Mouse (Mus musculus): ENCODE results near the gene Osbpl8. TPM values are rescaled to one million over a fixed set of nuclear protein-coding genes. Genes with fewer than 3 reads are reported as not detected.

Gene Osbpl8
- 22.4 and 24.0 TPM in 2 replicates for polyA plus RNA-seq (2016; fragmentation: Nextera tagmentation; extraction: Ambion mirVana)

DNA sequence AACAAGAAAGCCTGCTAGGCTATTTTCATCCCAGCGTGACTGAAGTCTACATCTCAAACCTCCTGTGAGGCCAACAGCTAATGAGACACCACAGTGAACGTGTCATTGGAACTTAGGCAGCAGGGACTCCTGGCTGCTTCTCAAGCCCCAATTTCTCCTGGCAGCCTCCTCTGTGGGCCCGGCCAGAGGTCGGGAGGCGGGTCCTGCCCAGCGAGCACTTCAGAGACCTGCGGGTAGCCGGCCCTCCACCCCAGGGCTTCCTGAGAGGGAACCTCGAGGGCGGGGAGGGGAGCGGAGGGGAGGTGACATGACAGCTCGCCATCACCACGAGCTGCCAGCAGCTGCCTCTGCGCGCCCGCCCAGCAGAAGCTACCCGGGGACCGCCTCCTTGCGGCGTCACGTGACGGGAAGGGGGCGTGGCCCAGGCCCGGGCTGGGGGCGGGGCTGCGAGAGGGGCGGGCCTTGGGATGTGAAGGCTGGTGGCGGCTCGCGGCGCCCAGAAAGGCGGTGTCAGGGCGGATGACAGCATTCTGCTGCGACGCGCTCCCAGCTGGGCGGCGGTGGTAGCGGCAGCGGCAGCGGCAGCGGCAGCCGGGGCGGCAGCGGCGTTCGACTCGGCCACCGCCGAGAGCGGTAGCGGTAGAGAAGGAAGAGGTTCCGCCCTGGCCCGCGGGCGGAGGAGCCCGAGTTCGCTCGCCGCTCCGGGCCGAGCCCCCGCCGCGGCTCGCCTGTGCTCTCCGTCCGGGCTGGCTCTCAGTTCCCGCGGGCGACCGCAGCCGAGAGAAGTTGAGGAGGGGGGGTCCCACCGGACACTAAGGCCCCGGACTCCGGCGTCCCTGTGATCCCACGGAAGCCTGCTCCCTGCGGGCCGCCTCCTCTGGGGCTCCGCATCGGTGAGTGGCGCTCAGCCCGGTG is at the start of gene Osbpl8:
Osbpl8 (plus strand) TSS at position 449 of the 915 bp plus-strand sequence.
- H3K9me3 ChIP-seq (replicated peaks), result no peaks in the 10 kb centered on the region
- H3K27ac ChIP-seq, result peak within 1 kb of the TSS; percentile 91
- no peaks in the 10 kb centered on the region for H3K36me3 ChIP-seq
- peak within 1 kb of the TSS; percentile 93 for H3K4me3 ChIP-seq
- no peaks in the 10 kb centered on the region for H3K27me3 ChIP-seq
- under 1% methylated on average over 79 of the region's 84 CpGs for WGBS
- H3K4me1 ChIP-seq, result peaks cover 13% of the 10 kb centered on the region
- ATAC-seq (ENCODE audit: low FRiP score), result peak; percentile 96
- peak within 1 kb of the TSS; percentile 90 for H3K9ac ChIP-seq
- peak within 1 kb of the TSS; percentile 65 for H3K4me2 ChIP-seq (replicated peaks)

DNA sequence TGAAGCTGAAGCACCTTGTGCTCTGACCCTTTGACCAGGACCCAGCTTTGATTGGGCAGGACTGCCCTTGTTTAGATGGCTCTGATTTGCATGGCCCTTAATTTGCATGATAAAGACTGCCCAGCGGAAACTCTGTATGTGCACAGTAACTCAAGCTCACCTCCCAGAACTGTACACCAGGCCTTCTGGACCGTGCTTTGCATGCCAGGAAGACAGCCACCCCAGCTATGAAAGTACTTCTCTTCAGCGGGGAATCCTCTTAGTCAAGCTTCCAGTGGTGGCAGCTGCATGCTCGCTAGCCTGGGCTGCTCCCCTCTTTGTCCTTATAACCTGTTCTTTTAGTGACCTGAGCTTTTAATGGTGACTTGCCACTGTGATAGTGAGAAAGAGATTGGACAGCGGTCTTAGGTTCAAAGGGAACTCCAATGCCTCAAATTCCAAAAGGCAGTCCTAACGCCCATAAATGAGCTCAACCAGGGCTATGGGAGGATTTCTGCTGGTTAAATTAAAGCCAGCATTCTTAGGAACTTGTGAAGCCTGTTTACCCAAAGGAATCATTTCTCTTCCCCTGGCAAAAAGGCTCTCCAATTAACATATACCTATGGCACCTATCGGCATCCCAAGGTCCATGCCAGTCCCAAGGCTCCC is 47.2 kb upstream of the Osbpl8 start:
- Histone ChIP-seq H3K4me1 (peaks cover 5% of the 10 kb centered on the region; the same call in 1 of the 2 replicates), H3K36me3 (no peaks in the 10 kb centered on the region), H3K9me3 (replicated peaks) (no peaks in the 10 kb centered on the region), H3K27ac (no peak overlapping the region), H3K4me2 (replicated peaks) (no peak overlapping the region), H3K4me3 (no peak overlapping the region), H3K27me3 (no peaks in the 10 kb centered on the region), H3K9ac (no peak overlapping the region)
- 51% methylated on average over 7 of the region's 7 CpGs for WGBS
- ATAC-seq (ENCODE audit: low FRiP score), result no peak

DNA sequence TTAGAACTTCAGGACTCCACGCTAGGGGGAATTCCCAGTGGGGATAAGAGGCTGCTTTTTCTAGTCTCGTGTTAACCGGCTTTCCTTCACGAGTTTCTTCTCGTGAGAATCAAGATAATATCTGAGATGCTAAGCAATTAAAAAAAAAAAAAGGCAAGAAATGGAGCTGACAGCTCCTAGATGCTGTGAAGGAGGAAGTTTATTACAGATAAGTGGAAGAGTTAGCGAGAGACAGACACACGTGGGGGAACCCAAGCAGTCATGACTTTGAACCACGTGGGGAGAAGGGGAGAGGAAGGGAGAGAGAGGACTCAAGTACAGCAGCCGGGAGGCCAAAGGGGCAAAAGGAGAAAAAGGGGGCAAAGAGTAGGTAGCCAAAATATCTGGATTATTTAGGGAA is 46.3 kb upstream of the Osbpl8 start:
- Histone ChIP-seq H3K9ac (no peak overlapping the region), H3K4me3 (no peak overlapping the region), H3K27ac (no peak overlapping the region), H3K36me3 (no peaks in the 10 kb centered on the region), H3K27me3 (no peaks in the 10 kb centered on the region), H3K9me3 (replicated peaks) (no peaks in the 10 kb centered on the region), H3K4me2 (replicated peaks) (no peak overlapping the region), H3K4me1 (peaks cover 5% of the 10 kb centered on the region; the same call in 1 of the 2 replicates)
- 83% methylated on average over 9 of the region's 9 CpGs for WGBS
- ATAC-seq (ENCODE audit: low FRiP score), result no peak

DNA sequence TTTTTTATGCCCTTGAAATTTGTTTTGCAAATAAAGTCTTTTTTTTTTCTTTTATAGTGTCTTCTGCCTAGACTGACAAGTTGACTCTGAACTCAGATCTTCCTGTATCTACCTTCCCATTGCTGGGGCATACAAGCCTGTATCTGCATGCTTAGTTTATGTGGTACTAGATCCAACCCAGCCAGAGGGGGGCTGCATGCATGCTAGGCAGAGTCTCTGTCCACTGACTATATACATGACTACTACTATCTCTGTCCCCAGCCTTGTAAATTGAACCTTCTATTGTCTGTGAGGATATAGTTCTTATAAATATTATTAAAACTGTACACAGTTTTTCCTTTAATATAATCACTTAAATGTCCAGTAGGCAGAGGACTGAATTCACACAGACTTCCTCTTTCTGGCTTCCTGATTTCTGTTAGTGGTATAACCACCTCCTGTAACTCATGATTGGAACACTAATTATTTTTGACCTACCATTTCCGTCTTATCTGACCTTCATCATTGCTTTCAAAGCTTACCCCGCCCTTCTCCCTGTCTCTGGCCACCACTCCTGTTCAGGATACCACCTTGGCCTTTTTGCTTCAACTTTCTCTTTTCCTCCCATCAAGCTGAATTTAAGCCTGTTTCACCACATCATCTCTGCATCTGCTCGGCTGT is 45.4 kb upstream of the Osbpl8 start:
- no peak for ATAC-seq (ENCODE audit: low FRiP score)
- no peaks in the 10 kb centered on the region for H3K9me3 ChIP-seq (replicated peaks)
- H3K9ac ChIP-seq, result no peak overlapping the region
- no peak overlapping the region for H3K27ac ChIP-seq
- no peaks in the 10 kb centered on the region for H3K36me3 ChIP-seq
- no peak overlapping the region for H3K4me2 ChIP-seq (replicated peaks)
- H3K27me3 ChIP-seq, result no peaks in the 10 kb centered on the region
- H3K4me1 ChIP-seq, result peaks cover 5% of the 10 kb centered on the region; the same call in 1 of the 2 replicates
- 83% methylated on average over 3 of the region's 3 CpGs for WGBS
- no peak overlapping the region for H3K4me3 ChIP-seq

DNA sequence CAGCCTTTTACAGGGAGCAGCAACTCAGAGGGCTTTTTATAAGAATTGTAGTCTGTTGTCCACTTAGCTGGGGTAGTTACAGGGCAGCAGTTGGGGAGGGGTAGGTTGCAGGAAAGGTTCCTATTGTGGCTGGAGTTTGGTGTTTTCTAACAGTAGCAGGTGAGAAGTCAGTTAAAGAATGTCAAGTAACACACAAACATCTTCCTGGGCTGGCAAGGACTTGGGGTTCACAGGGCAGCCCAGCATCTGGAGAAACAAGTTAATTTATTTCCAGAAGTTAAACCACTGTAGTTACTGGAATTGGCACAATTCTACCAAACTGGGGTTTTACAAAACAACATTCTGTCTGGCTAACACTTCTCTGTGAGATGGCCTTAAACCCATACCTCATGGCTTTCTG is 44.8 kb upstream of the Osbpl8 start:
- no peaks in the 10 kb centered on the region for H3K27me3 ChIP-seq
- H3K27ac ChIP-seq, result no peak overlapping the region
- H3K4me1 ChIP-seq, result peaks cover 5% of the 10 kb centered on the region; the same call in 1 of the 2 replicates
- H3K36me3 ChIP-seq, result no peaks in the 10 kb centered on the region
- no peaks in the 10 kb centered on the region for H3K9me3 ChIP-seq (replicated peaks)
- no peak overlapping the region for H3K4me2 ChIP-seq (replicated peaks)
- no peak overlapping the region for H3K4me3 ChIP-seq
- H3K9ac ChIP-seq, result no peak overlapping the region
- no peak for ATAC-seq (ENCODE audit: low FRiP score)

DNA sequence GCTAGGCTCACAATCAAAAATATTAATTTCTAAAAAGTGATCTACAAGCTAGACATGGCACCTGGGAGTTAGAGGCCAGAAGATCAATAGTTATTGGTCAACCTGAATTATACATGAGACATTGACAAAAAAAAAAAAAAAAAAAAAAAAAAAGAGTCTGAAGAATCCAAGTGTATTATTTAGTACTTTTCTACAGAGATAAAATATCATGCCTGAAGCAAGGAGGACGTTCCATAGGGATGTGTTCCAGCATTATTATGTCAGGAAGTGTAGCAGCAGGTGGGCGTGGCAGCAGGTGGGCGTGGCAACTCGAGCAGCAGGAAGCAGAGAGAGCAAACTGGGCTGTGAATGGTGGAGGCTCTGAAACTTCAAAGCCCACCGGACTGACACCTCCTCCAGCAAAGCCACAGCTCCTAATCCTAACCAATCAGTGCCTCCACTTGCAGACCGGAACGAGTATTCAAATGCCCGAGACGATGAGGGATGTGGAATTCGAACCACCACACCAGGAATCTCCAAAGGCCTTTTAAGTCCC is 41.6 kb upstream of the Osbpl8 start:
- H3K27ac ChIP-seq, result no peak overlapping the region
- H3K9me3 ChIP-seq (replicated peaks), result no peaks in the 10 kb centered on the region
- ATAC-seq (ENCODE audit: low FRiP score), result no peak
- 77% methylated on average over 10 of the region's 10 CpGs for WGBS
- H3K9ac ChIP-seq, result no peak overlapping the region
- no peaks in the 10 kb centered on the region for H3K4me1 ChIP-seq
- no peaks in the 10 kb centered on the region for H3K27me3 ChIP-seq
- H3K4me2 ChIP-seq (replicated peaks), result no peak overlapping the region
- no peaks in the 10 kb centered on the region for H3K36me3 ChIP-seq
- no peak overlapping the region for H3K4me3 ChIP-seq

DNA sequence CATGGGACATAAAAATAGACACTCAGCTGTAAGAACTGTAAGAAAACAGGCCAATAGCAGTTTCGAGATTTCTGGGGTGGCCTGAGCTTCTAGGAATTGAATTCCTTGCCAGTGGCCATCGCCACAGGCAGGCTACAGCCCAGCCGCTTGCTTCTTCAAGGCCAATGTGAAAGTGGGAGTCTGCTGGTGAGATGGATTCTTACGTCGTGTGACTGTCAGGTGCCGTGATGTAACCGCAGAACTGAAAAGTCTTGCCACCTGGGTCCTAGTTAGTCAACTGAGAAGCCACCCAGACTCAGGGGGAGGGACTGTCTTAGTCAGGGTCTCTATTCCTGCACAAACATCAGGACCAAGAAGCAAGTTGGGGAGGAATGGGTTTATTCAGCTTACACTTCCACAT is 40.4 kb upstream of the Osbpl8 start:
- H3K9me3 ChIP-seq (replicated peaks), result no peaks in the 10 kb centered on the region
- no peak overlapping the region for H3K9ac ChIP-seq
- no peak for ATAC-seq (ENCODE audit: low FRiP score)
- no peak overlapping the region for H3K27ac ChIP-seq
- H3K4me1 ChIP-seq, result no peaks in the 10 kb centered on the region
- no peaks in the 10 kb centered on the region for H3K27me3 ChIP-seq
- no peaks in the 10 kb centered on the region for H3K36me3 ChIP-seq
- H3K4me3 ChIP-seq, result no peak overlapping the region
- H3K4me2 ChIP-seq (replicated peaks), result no peak overlapping the region
- 92% methylated on average over 7 of the region's 7 CpGs for WGBS

DNA sequence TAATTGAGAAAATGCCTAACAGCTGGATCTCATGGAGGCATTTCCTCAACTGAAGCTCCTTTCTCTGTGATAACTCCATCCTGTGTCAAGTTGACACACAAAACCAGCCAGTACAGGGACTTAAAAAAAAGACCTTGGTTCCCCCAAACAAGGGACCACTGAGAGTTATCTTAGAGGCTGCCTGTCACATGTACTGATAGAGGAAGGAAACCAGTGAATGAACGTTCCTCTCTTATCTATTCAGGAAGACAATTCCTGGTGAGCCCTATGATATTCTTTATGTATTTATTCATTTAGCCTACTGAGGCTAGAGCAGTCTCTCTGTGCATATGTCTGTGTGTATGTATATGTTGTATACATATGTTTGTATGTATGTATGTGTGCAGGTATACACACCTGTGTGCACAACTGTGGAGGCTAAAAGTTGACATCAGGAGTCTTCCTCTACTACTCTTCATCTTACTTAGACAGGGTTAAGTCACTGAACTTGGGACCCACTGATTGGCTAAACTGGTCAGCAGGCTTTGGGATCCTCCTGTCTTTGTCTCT is 39.7 kb upstream of the Osbpl8 start:
- no peaks in the 10 kb centered on the region for H3K27me3 ChIP-seq
- H3K36me3 ChIP-seq, result no peaks in the 10 kb centered on the region
- 82% methylated on average over 1 of the region's 1 CpGs for WGBS
- H3K4me3 ChIP-seq, result no peak overlapping the region
- no peak for ATAC-seq (ENCODE audit: low FRiP score)
- no peak overlapping the region for H3K4me2 ChIP-seq (replicated peaks)
- H3K9ac ChIP-seq, result no peak overlapping the region
- no peak overlapping the region for H3K27ac ChIP-seq
- H3K4me1 ChIP-seq, result no peaks in the 10 kb centered on the region
- H3K9me3 ChIP-seq (replicated peaks), result no peaks in the 10 kb centered on the region

DNA sequence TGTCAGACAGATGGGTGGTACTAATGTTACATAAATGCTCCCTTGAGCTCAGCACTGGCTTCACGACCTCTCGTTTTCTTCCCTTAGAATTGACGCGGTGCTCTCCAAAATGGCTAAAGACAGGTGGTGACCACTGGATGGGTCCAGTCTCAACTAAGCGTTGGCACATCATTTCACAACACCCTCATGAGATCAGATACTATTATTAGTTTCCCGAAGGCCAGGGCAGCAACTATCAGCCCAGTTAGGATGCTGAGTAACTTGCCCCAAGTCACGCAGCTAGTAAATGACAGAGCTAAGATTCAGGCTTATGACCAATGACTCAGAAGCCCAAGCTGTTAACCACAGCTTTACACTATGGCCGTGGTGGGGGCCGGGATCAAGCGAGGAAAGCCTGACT is 37.2 kb upstream of the Osbpl8 start:
- no peak for ATAC-seq (ENCODE audit: low FRiP score)

DNA sequence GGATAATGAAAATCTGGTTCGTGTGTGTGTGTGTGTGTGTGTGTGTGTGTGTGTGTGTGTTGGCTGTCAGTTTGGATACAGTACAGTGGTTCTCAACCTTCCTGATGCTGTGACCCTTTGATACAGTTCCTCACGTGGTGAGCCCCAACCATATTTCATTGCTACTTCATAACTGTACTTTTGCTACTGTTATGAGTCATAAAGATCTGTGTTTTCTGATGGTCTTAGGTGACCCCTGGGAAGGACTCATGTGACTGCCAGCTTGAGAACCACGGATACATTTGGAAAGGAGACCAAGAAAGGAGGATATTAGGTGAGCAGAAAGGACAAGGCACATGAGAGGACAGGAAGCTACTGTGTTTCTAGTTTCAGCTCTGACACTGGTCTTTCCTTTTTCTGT is 36.1 kb upstream of the Osbpl8 start:
- Histone ChIP-seq H3K9ac (no peak overlapping the region), H3K4me1 (no peaks in the 10 kb centered on the region)

More for the DNA sequence above, 37.2 kb upstream of the Osbpl8 start:
- Histone ChIP-seq H3K9ac (no peak overlapping the region), H3K4me2 (replicated peaks) (no peak overlapping the region), H3K9me3 (replicated peaks) (no peaks in the 10 kb centered on the region), H3K27me3 (no peaks in the 10 kb centered on the region), H3K36me3 (no peaks in the 10 kb centered on the region), H3K4me3 (no peak overlapping the region), H3K27ac (no peak overlapping the region), H3K4me1 (no peaks in the 10 kb centered on the region)
- WGBS, result 91% methylated on average over 10 of the region's 10 CpGs

DNA sequence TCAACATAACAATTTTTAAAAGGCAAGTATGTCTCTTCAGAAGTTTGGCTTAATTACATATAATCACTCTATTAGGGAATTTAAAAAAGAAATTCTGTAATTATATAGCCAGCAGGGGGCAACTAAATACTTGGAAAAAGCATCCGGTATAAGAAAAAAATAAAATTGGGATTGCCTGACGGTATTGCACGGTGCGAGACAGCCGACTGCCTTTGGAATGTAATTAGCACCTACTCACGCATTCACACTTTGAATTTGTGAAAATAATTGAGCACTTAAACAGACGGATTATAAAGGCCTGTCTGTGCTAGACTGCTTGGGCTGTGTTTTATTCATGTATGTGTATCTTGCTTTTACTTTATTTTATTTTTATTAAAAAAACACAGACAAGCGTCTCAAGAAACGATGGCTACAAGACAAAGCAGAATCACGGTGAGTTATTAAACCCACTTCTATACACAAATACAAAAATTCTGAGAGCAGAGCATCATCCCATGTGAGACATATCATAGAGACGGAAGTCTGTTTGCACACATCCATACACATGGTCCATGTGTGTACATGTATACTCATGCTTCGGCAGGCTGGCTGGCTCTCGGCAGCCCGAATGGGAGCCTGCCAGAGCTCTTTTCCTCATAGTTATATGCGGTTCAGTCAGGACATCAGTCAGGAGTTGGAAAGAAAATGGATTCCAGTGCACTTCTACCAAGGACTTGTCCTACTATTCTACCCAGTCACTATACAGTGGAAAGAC is 34.5 kb upstream of the Osbpl8 start:
- H3K27ac ChIP-seq, result no peak overlapping the region
- no peaks in the 10 kb centered on the region for H3K27me3 ChIP-seq
- H3K9ac ChIP-seq, result no peak overlapping the region
- H3K4me2 ChIP-seq (replicated peaks), result no peak overlapping the region
- ATAC-seq (ENCODE audit: low FRiP score), result no peak
- no peaks in the 10 kb centered on the region for H3K9me3 ChIP-seq (replicated peaks)
- no peaks in the 10 kb centered on the region for H3K36me3 ChIP-seq
- H3K4me3 ChIP-seq, result no peak overlapping the region
- 88% methylated on average over 15 of the region's 15 CpGs for WGBS
- H3K4me1 ChIP-seq, result no peaks in the 10 kb centered on the region

More for the DNA sequence above, 36.1 kb upstream of the Osbpl8 start:
- H3K9me3 ChIP-seq (replicated peaks), result no peaks in the 10 kb centered on the region
- WGBS, result 70% methylated on average over 3 of the region's 3 CpGs
- no peaks in the 10 kb centered on the region for H3K36me3 ChIP-seq
- H3K27ac ChIP-seq, result no peak overlapping the region
- no peaks in the 10 kb centered on the region for H3K27me3 ChIP-seq
- ATAC-seq (ENCODE audit: low FRiP score), result no peak
- H3K4me2 ChIP-seq (replicated peaks), result no peak overlapping the region
- H3K4me3 ChIP-seq, result no peak overlapping the region

Data from hindbrain, embryonic 12.5 days (tissue).